Mouse (Mus musculus) lung, postnatal 25 days (tissue): ENCODE measurements around the gene Lrrc20.
"Not testable (repeated sequence)": the region's sequence is repeated elsewhere in the genome, so short reads cannot be mapped to it uniquely, and the experiment has no call there.

ENCODE experiments used
- DNase-seq: peaks from one replicate; pipeline ENCODE4 v3.0.0; 2022; ENCODE audit warnings: low spot score

The Lrrc20 gene

DNA sequence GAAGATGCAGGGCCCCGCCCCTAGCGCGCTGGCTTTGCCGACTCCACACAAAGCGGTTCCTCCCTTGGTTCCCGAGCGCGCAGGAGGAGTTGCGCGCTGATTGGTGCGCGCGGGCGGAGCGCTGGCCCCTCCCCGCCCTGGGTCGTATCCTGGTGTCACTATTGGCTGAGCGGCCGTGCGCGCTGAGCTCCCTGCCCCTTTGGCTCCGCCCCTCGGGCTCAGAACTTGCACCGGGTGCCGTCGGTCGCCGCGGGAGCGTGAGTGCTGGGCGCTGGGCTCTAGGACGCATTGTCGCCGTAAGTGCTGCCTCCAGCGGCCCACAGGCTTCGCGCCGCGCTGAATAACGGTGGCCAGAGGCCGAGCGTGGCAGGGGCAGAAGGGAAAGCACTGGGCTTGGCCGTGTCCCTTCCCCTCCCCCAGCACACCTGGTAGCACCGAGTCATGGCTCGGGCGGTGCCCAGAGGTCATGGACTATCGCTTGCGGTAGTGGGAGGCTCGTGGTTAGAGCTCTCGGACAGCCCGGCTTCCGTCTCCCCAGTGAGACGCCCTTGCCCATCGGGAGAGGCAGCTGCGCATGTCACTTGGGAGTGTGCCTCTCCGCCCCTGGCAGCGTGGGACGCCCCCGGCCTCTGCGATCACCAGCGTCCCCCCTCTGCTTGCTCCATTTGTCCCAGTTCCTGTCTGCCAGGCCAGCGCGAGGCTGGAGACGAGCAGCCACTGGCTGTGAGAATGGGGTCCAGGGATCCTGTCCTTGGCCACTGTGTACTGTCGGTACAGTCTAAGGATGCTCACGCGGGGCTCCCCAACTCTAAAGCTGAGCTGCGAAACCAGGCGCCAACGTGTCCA is at the start of gene Lrrc20:
Gene Lrrc20, plus strand, starts transcription at position 208 of the 846 bp plus-strand sequence.
- DNase-seq: peak; percentile 95

DNA sequence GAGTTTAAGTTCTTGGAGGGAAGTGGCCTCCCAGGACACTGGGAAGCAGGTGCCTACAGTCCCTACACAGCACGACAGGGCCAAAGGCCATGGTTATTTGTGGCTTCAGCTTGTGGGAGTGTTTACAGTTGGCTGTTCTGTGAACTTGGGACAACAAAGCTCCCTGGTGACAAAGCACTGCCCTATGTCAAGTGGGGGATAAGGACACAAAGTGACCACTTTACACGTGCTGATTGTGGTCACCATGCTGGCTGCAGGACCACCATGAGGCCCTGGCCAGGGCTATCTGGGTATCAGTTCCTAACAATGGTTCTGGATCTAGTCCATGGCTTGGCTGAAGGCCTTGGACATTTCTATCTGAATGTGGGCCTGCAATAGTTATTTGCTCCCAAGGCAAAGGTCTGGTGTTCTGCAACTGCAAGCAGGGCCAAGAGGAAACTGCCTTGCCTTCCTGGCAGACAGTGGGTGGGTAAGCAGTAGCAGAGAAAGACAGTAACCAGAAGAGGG is 49.3 kb upstream of the Lrrc20 start:
- peak; percentile 56 for DNase-seq

DNA sequence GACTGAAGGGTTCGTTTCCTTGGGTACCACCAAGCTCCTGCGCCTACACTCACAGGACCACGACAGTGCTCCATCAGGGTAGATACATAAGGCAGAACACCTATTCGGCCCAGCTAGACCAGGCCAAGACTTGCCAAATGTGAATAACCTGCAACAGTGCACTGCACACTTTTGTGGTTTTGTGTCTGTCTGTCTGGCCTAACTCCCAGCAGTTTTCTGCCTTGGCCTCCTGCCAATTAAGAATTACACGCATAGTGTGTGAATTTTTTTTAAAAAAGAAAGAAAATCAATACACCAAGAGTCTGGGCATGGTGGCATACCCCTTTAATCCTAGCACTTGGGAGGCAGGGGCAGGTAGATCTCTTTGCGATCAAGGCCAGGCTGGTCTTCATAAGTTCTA is 47.6 kb upstream of the Lrrc20 start:
- DNase-seq: no peak

DNA sequence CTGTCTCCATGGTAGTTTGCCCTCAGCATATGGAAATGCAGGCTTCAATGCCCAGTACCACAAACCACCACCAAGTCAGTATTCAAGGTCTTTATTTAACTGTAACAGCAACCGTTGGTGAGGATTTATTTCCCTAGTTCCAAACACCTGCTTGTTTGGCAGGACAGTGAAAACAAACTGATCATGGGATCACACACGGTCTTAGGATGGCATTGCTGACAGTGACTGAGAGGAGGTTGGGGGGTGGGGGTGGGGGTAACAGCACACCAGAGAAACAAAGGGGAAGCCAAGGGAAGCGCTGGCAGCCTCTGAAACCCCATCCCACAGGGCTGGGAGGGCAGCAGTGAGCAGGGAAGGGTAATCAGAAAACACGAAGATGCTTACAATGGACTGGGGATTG is 47.2 kb upstream of the Lrrc20 start:
- DNase-seq: no peak

DNA sequence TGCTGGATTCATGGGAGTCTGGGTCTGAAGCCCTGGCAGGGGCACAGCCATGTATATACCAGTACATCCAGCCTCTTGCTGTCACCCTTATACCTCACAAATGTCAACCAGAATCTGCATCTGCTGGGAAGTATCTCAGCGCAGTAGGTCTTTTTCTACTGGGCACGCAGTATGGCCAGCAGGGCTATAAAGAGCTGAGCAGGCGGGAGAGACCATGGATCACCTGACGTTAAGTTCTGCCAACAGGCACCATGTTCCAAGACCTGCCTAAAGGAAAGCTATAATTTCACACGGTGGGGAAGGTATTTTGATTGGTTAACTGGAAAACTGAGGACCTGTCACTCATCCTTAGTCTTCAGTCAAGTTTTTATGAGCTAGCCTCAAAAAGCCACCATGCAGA is 46.6 kb upstream of the Lrrc20 start:
- no peak for DNase-seq

DNA sequence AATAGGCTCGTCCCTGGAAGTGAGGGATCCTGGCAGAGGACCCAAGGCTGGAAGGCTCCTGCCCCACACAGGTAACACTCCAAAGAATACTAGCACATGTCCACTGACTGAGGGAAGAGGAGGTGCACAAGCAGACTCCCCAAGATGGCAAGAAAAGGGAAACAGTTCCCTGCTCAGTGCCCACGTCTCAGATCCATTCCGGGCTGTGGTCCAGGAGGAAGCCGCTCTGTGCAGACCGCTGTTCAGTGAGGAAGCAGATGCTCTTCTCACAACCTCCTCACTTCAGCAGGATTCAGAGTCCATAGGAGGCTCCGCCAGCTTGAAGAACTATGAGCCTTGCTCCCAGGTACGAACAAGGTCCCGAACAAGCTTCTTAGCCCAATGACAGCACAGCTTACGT is 44.2 kb upstream of the Lrrc20 start:
- DNase-seq: no peak

DNA sequence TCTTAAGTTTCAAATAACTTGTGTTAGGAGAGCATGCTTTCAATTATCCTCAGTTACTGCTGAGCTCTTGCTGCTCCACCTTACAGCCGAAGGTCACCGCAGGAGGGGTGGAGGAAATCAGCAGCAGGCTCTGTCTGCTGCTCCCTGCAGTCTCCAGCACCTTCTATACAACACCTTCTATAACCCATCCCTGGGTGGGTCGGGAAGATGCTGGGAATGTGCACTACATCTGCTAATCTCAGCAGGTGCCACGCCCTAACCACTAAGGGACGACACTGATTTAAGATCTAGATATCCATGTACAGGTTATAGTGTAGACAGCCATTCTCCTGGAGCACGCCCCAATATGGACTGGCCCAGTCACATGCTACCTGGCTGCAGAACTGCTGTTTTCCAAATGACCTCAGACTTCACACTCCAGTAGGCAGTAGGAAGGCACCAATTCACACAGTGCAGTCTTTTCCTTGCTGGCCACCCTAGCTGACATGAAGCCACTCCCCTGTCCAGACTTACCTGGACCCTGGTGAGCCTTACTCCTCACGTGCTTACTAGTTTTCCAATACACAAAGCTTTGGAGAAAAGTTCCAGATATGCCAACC is 35.3 kb upstream of the Lrrc20 start:
- DNase-seq: no peak

DNA sequence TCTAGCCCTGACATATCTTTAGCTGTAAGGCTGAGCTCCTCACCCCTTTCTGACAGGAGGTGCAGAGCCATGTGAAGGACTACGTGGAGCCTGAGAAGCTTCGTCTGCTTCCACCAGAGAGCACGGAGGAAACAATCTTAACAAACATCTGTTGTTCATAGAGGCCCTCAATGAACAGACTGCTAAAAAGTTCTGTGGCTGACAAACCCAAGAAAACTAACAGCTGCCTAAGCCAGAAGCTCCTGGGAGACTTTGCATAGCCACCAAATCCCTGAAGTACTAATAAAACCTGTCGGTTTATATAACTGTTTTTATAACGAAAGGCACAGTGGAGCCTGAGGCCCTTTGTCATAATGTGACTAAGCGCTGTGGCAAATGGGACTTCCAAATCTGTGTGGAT is 32.1 kb upstream of the Lrrc20 start:
- no peak for DNase-seq

DNA sequence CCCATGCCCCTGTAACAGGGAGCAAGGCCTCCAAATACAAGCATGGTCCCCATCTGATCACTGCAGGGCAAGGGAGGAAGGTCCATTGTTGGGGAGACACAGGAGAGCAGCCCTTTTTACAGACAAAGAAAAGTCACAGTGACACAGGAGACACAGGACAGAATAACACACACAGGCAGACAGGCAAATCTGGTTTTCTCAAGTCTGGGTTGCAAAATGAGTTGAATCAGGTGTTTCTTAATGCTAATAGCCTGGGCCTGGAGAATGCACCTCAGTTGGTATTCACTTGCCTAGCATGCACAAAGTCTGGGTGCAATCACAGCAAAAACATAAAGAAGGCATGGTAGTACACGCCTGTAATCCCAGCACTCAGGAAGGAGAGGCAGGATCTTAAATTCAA is 31.7 kb upstream of the Lrrc20 start:
- DNase-seq: no peak

DNA sequence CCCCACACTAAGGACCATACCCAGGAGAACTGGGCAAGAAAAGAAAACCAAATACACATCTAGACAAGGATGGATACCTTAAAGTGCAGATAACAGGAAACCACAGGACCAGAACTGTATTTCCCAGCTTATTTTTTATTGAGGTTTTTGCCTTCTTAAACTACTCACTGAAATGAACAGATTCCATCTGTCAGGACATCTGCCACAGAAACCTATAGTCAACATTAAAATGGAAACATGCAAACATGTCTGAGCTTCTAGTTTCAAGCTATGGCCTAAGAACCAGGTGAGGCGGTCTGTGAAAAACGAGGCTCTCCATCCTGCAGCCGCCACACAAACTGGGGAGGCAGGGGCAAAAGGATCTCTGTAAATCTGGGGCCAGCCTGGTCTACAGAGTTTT is 30.6 kb upstream of the Lrrc20 start:
- DNase-seq: no peak

DNA sequence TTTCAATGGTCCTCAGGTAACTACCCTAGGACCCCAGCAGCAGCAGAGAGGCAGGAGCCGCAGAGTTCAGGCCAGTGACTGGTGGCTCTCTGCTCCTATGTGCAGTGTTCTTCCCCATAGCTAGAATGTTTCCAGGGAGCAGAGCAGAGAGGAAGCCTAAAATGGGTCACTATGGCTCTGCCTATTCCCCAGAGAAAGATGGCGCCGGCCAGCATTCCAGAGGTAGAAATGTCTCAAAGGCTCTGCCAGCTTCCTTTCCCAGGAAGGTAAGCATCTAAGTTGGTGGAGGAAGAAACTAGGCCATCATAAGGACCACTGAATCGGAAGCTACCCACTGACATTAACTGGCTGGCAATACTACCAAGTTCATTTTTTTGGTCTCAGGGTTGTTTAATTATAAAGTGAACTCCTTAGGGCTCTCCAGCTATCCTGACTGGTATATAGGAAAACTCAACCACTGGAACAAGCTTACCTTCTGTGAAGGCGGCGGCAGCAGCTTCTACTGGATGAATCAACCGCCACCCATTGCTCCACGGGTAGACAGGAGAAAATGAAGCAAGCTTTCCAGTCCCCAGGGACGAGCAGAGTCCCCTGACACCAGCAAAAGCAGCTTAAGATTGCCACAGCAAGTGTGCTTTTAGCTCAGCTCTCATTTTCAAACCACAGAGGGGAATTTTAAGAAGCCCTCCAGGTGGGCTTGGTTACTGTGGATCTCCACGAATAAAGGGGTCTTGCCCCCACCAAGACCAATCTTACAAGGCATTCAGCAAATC is 27.8 kb upstream of the Lrrc20 start:
- no peak for DNase-seq

DNA sequence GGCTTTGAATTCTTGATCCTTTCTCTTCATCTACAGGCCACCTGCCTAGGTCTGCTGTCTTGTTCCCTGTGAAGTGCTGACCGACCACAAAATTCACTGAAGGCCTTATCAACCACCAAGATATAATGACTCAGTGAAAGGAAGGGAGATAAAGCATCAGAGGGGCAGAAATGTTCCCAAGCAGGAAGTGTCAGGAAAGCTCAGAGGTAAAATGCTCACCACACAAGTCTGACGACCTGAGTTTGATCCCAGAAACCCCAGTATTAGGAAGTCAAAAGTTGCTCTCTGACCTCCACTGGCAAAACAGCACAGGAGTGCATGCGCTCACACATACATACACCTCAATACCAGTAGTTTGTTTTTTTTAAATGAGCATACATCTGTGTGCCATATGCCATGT is 26.8 kb upstream of the Lrrc20 start:
- DNase-seq: no peak

DNA sequence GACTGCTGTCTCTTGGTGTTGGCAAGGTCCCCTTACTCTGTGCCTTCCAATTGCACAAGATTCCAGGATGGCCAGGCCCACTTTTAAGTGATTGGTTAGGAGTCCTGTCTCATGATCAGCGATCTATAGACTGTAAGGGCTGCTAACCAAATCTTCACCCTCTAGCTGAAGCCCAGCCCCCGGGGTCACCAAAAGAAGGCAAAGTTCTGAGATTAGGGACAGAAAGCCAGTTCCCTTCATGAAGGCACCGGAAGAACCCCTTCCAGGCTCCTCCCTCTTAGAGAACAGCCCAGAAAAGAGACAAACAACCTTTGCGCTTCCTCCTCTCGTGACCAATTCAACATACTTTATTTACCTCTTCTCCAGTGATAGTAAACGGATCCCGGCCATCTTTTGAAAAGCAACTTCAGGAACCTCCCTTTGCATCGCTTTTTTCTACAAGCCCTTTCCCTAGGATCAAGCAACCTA is 24.1 kb upstream of the Lrrc20 start:
- DNase-seq: peak; percentile 51

DNA sequence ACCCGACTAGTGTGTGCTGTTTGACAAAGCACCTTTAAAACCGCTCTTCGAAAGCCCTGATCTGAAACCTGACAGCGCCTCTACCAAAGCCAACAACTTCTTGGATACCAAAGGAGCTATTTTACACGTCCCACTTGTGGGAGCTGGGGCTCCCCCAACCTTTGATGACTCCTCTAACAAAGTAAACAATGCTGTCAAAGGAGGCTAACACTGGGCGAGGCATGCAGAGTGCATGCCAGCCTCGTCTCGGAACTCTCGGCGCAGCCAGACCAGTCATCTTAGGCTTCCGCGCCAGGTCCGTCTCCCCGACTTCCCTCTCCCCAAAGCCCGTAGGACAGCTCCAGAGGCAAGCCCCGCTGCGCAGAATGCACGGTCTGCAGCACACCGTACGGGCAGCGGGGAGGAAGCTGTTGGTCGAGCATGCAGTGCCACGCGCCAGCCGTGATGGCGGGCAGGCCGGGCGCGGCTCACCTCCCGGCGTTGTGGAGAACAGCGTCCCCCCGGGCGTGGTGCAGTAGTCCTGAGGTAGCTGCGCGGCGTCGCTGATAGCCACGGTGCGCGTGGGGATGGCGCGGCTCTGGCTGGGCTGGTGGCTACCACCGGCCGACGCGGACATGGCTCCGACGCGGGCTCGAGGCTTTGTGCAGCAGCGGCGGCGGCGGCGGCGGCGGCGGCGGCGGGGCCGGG is 23.5 kb upstream of the Lrrc20 start:
- peak; percentile 38 for DNase-seq

DNA sequence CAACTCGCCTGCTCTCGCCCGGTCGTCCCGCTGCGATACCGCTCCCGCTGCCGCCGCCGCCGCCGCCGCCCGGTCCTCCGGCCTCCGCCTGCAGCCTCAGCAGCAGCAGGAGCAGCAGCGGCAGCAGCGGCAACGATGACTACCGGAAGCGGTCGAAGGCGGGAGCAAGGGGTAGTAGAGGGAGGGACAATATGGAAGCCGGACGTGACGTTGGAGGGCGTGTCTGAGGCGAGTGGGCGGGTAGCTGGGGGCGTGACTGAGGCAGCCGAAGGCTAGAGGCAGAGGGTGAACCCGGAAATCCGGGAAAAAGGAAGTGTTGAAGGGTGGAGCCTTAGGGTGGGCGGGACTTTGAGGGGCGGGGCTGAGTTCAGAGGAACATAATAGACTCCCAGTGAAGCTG is 23.0 kb upstream of the Lrrc20 start, which contains the start of gene Eif4ebp2:
Gene Eif4ebp2, minus strand, starts transcription at position 17 of the 400 bp plus-strand sequence.
- DNase-seq: peak; percentile 99

DNA sequence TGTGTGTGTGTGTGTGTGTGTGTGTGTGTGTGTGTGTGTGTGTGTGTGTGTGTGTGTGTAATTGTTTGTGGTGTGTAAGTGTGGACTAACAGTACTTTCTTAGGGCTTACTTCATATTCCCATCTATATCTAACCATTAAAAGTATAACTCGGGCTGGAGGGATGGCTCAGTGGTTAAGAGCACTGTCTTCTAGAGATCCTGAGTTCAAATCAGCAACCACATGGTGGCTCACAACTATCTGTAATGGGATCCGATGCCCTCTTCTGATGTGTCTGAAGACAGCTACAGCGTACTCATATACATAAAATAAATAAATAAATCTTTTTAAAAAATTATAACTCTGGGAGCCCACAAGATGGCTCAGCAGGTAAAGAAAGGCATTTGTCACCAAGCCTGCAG is 22.4 kb upstream of the Lrrc20 start:
- not testable (repeated sequence) for DNase-seq

DNA sequence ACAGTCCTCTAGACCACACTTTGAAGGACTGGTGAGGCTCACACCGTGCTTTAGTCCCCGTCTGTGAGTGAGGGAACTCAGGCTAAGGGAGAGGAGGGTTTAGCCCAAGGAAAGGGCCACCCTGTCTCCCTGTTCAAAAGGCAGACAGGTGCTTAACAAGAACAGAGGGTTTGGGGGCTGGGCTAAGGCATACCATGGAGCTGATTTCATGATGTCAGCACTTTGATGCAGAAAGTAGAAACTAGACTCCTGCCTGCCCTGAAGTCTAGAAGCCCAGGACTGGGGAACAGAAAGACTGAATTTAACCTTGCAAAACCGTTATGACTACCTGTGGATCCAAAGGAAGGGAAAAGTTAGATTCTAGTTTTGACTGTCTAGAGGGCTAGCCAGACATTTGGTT is 18.4 kb upstream of the Lrrc20 start:
- no peak for DNase-seq

DNA sequence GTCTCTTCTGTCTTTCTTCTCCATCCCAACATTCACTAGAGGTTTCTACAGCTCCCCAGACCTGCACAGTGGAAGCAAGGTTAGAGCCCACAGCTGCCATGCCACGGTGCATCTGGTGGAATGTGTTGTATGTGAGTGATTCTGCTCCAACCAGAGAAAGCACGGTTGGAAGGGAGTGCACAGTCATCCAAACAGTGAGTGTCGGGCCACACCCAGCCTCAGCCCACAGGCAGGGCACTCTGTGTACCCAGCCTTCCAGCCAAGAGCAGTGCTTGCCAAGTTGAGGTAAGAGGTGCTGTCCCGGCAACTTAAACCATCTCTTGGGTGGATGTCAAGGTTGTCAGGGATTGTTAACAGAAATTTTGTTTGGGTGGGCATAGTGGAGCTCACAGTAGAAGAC is 10.6 kb upstream of the Lrrc20 start:
- peak; percentile 64 for DNase-seq

DNA sequence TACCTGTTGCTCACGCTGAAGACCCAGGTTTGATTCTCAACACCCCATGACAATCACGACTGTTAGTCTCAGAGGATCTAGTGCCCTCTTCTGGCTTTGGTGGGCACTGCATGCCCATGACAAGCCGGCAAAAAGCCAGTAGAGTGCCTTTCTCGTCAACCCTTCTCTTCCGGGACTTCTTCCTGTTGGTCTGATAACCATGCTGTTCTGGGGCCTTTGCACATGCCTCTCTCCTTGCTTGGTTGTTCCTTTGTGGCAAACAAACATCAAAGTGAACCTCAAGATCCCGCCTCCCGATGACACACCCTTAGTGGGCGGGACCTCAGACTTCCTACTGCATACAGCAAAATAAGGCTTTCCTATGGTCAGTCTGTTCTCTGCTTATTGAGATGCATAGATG is 9.4 kb upstream of the Lrrc20 start:
- no peak for DNase-seq

DNA sequence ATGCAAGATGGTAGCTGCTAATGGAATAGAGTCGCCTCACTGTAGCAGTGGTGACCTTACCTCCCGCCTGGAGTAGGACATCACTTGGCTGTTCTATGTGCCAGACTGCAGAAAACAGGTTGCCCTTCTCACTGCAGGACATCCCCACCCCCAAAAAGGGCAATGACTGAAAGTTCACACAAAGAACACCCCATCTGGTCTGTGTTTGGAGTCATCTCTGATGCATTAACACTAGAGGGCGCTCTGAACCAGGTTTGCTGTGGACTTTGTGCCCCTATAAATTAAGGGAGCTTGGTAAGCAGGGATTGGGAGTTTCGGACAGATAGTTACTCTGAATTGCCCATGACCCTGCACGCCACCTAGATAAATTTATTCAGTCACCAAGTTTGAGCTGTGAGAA is 8.7 kb upstream of the Lrrc20 start:
- peak; percentile 33 for DNase-seq

DNA sequence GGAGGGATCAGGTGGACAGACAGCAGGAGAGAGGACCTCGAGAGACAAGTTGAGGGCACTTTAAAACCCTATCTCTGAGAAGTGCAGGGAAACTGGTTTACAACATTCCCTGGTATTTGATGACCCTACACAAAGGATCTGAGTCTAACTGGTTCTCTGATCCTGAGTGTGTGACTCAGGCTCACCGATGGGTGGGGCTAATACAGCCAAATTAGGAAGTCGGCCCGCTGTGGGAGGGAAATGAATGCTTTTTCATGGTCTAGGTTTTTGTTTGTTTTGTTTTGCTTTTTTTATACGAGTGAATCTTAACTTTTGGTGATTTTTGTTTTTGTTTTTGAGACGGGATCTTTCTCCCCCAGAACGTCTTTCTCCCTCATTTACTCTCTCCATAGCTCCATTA is 6.7 kb upstream of the Lrrc20 start:
- no peak for DNase-seq

DNA sequence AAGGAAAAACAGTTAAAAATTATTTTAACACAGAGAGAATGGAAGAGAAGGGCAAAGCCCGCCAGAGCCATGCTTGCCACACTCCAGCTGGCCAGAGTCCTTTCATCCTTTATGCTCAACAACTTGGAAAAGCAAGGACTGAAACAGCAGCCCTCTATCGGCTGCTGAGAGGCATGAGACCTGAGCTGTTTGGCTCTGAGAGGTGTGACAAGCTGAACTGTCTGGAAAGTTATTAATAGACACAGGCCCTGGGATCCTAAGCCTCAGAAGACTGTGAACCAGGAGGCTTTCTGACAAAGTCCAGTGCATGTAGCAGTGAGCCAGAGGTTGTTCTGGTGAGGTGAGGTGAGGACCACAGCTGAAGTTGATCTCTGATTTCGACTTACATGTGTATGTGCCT is 2.0 kb upstream of the Lrrc20 start:
- DNase-seq: no peak
